Mouse (Mus musculus) liver, embryonic 11.5 days (tissue): Measurements from ENCODE around the gene Akt1s1. TPM values are rescaled to one million over a fixed set of nuclear protein-coding genes. Genes with fewer than 3 reads are reported as not detected.
A peak's percentile ranks its signal among the peaks of the same experiment; 100 is the strongest.

Source experiments
- ATAC-seq: fragments of 200-750 bp; cut with Nextera tagmentation; replicated peaks from 2 replicates; pipeline ENCODE4 v1.8.0; 2017; ENCODE audit warnings: moderate number of reproducible peaks, mild to moderate bottlenecking, moderate TSS enrichment, moderate library complexity; ENCODE audit not compliant: low FRiP score
- DNase-seq: peaks from one replicate; pipeline ENCODE4 v3.0.0-alpha.2; 2017; ENCODE audit warnings: low spot score
- H3K27ac ChIP-seq: fragments of 300-500 bp; sonication (generic); 2 replicates; pipeline ENCODE4 v1.5.1; 2014; ENCODE audit warnings: mild to moderate bottlenecking, low read depth, low read length, control low read depth
- H3K27me3 ChIP-seq: fragments of 300-500 bp; sonication (generic); replicated peaks from 2 replicates; pipeline ENCODE4 v1.6.1; 2014; ENCODE audit warnings: low read length, mixed read lengths; ENCODE audit not compliant: control insufficient read depth, insufficient read depth
- H3K36me3 ChIP-seq: fragments of 300-500 bp; sonication (generic); 2 replicates; pipeline ENCODE4 v1.6.1; 2014; ENCODE audit warnings: mild to moderate bottlenecking, low read length, moderate library complexity, mixed read lengths; ENCODE audit not compliant: control insufficient read depth, insufficient read depth
- H3K4me1 ChIP-seq: fragments of 300-500 bp; sonication (generic); replicated peaks from 2 replicates; pipeline ENCODE4 v1.6.1; 2014; ENCODE audit warnings: low read length, mixed read lengths; ENCODE audit not compliant: control insufficient read depth, insufficient read depth
- H3K4me2 ChIP-seq: fragments of 300-500 bp; sonication (generic); 2 replicates; pipeline ENCODE4 v1.6.1; 2014; ENCODE audit warnings: mild to moderate bottlenecking, control low read depth, moderate library complexity
- H3K4me3 ChIP-seq: fragments of 300-500 bp; sonication (generic); 2 replicates; pipeline ENCODE4 v1.5.1; 2014; ENCODE audit warnings: low read depth, low read length, control low read depth
- H3K9ac ChIP-seq: fragments of 300-500 bp; sonication (generic); 2 replicates; pipeline ENCODE4 v1.6.1; 2014; ENCODE audit warnings: low read depth, low read length, control low read depth
- H3K9me3 ChIP-seq: fragments of 300-500 bp; sonication (generic); 2 replicates; pipeline ENCODE4 v1.6.1; 2016; ENCODE audit warnings: low read length, inconsistent platforms, mixed read lengths; ENCODE audit not compliant: control insufficient read depth
- WGBS: fragments of 180-500 bp; shearing (Covaris S2); extraction: QIAGEN DNeasy Blood & Tissue Kit; methylation state at CpG from one replicate; pipeline ENCODE4 v1.1.7; 2014; 5-methylcytosine and 5-hydroxymethylcytosine counted together
- polyA plus RNA-seq: library from polyadenylated mRNA; unstranded; fragments of >200 nt; fragmentation: Nextera tagmentation; extraction: Ambion mirVana; gene quantifications from 2 replicates; pipeline ENCODE4 v1.2.1, GENCODE M21; 2014

The Akt1s1 gene
- polyA plus RNA-seq, 1 experiment from 2014 or later = 53.9 TPM

- H3K4me1 ChIP-seq = peaks cover 52% of the 10 kb centered on the region
- peak overlapping the region; percentile 97 for H3K27ac ChIP-seq
- no peaks in the 10 kb centered on the region for H3K9me3 ChIP-seq
- peak overlapping the region; percentile 62 for H3K4me3 ChIP-seq
- ATAC-seq (no peak), DNase-seq (no peak)
- 28% methylated on average over 26 of the region's 26 CpGs for WGBS
- H3K9ac ChIP-seq = peak overlapping the region; percentile 84
- no peaks in the 10 kb centered on the region for H3K27me3 ChIP-seq
- H3K4me2 ChIP-seq = peak overlapping the region; percentile 93
- peaks cover 8% of the 10 kb centered on the region; the same call in 1 of the 2 replicates for H3K36me3 ChIP-seq
Measured at GRCm38 (mm10) chr7:44853596-44854355, 5.0 kb downstream of the Akt1s1 start.

- 1% methylated on average over 45 of the region's 45 CpGs for WGBS
- Histone ChIP-seq H3K27ac (peak overlapping the region; percentile 97), H3K4me2 (peak overlapping the region; percentile 93), H3K4me1 (peaks cover 52% of the 10 kb centered on the region), H3K4me3 (peak overlapping the region; percentile 62), H3K9ac (peak overlapping the region; percentile 84), H3K27me3 (no peaks in the 10 kb centered on the region), H3K9me3 (no peaks in the 10 kb centered on the region), H3K36me3 (peaks cover 8% of the 10 kb centered on the region; the same call in 1 of the 2 replicates)
- peak; percentile 86 for DNase-seq
- ATAC-seq = peak; percentile 70
Measured at GRCm38 (mm10) chr7:44854356-44855031, 5.7 kb downstream of the Akt1s1 start.

GRCm38 (mm10) chr7:44855036-44855435 lies 6.2 kb downstream of the Akt1s1 start:
- ATAC-seq (no peak), DNase-seq (no peak)
- peak overlapping the region; percentile 84 for H3K9ac ChIP-seq
- H3K4me1 ChIP-seq = peaks cover 52% of the 10 kb centered on the region
- H3K27ac ChIP-seq = peak overlapping the region; percentile 97
- peak overlapping the region; percentile 93 for H3K4me2 ChIP-seq
- no peaks in the 10 kb centered on the region for H3K9me3 ChIP-seq
- H3K36me3 ChIP-seq = peaks cover 8% of the 10 kb centered on the region; the same call in 1 of the 2 replicates
- 40% methylated on average over 10 of the region's 10 CpGs for WGBS
- H3K4me3 ChIP-seq = peak overlapping the region; percentile 62
- no peaks in the 10 kb centered on the region for H3K27me3 ChIP-seq

- peak overlapping the region; percentile 83 for H3K9ac ChIP-seq
- H3K9me3 ChIP-seq = no peaks in the 10 kb centered on the region
- 34% methylated on average over 9 of the region's 9 CpGs for WGBS
- H3K36me3 ChIP-seq = peaks cover 9% of the 10 kb centered on the region; the same call in 1 of the 2 replicates
- H3K4me2 ChIP-seq = peak overlapping the region; percentile 93
- no peaks in the 10 kb centered on the region for H3K27me3 ChIP-seq
- H3K27ac ChIP-seq = peak overlapping the region; percentile 97
- ATAC-seq (no peak), DNase-seq (no peak)
- H3K4me1 ChIP-seq = peaks cover 51% of the 10 kb centered on the region
- H3K4me3 ChIP-seq = peak overlapping the region; percentile 91
Measured at GRCm38 (mm10) chr7:44856265-44856916, 7.6 kb downstream of the Akt1s1 start.

GRCm38 (mm10) chr7:44857042-44857552 lies 8.3 kb downstream of the Akt1s1 start, which contains the start of gene Pnkp:
Pnkp (plus strand) TSS chr7:44857139.
- H3K4me1 ChIP-seq = peaks cover 50% of the 10 kb centered on the region
- H3K27me3 ChIP-seq = no peaks in the 10 kb centered on the region

GRCm38 (mm10) chr7:44857905-44858304 lies 9.1 kb downstream of the Akt1s1 start:
- WGBS = 26% methylated on average over 8 of the region's 8 CpGs
- no peak; the same call in 1 of the 2 replicates for ATAC-seq
- peaks cover 44% of the 10 kb centered on the region for H3K4me1 ChIP-seq
- peak overlapping the region; percentile 83 for H3K9ac ChIP-seq
- H3K4me2 ChIP-seq = peak overlapping the region; percentile 93
- H3K27ac ChIP-seq = peak overlapping the region; percentile 97
- no peaks in the 10 kb centered on the region for H3K27me3 ChIP-seq
- peak overlapping the region; percentile 91 for H3K4me3 ChIP-seq
- DNase-seq = no peak
- H3K9me3 ChIP-seq = no peaks in the 10 kb centered on the region
- peaks cover 15% of the 10 kb centered on the region for H3K36me3 ChIP-seq

More at GRCm38 (mm10) chr7:44857042-44857552, 8.3 kb downstream of the Akt1s1 start, which contains the start of gene Pnkp:
- no peaks in the 10 kb centered on the region for H3K9me3 ChIP-seq
- peak; percentile 86 for DNase-seq
- peak within 1 kb of the TSS; percentile 93 for H3K4me2 ChIP-seq
- WGBS = under 1% methylated on average over 32 of the region's 32 CpGs
- peaks cover 13% of the 10 kb centered on the region for H3K36me3 ChIP-seq
- peak within 1 kb of the TSS; percentile 97 for H3K27ac ChIP-seq
- H3K4me3 ChIP-seq = peak within 1 kb of the TSS; percentile 91
- peak within 1 kb of the TSS; percentile 83 for H3K9ac ChIP-seq
- ATAC-seq = peak; percentile 16

- no peak overlapping the region for H3K4me3 ChIP-seq
- peaks cover 35% of the 10 kb centered on the region for H3K4me1 ChIP-seq
- no peaks in the 10 kb centered on the region for H3K27me3 ChIP-seq
- ATAC-seq = no peak
- H3K27ac ChIP-seq = no peak overlapping the region
- DNase-seq = no peak
- no peak overlapping the region for H3K4me2 ChIP-seq
- 90% methylated on average over 11 of the region's 11 CpGs for WGBS
- H3K9me3 ChIP-seq = no peaks in the 10 kb centered on the region
- peaks cover 35% of the 10 kb centered on the region for H3K36me3 ChIP-seq
- no peak overlapping the region for H3K9ac ChIP-seq
Measured at GRCm38 (mm10) chr7:44859896-44860295, 11.1 kb downstream of the Akt1s1 start.
